Mouse (Mus musculus) urinary bladder, postnatal 0 days (tissue): ENCODE results near the gene Cfap157. TPM values are rescaled to one million over a fixed set of nuclear protein-coding genes. Genes with fewer than 3 reads are reported as not detected.

Experiments
- polyA plus RNA-seq: library from polyadenylated mRNA; unstranded; fragments of >200 nt; fragmentation: Nextera tagmentation; extraction: Ambion mirVana; gene quantifications from 2 replicates; pipeline ENCODE4 v1.2.1, GENCODE M21; 2015

Cfap157 gene
- polyA plus RNA-seq, result 1.4 and 2.1 TPM in 2 replicates

GRCm38 (mm10) chr2:32784048-32784681, at the start of gene Cfap157:
Gene Cfap157 (minus strand): TSS chr2:32784428.

GRCm38 (mm10) chr2:32775359-32776074, 8.7 kb downstream of the Cfap157 start, which contains the start of the genes Ttc16 and Ptrh1:
Gene Ttc16 (minus strand): TSS chr2:32775633.
Gene Ptrh1 (plus strand): TSS chr2:32775786.

GRCm38 (mm10) chr2:32757056-32757845, 27.0 kb downstream of the Cfap157 start, which contains the start of gene Tor2a:
Gene Tor2a (plus strand): TSS chr2:32757234.

GRCm38 (mm10) chr2:32740916-32741272, 43.3 kb downstream of the Cfap157 start, which contains the start of gene 6330409D20Rik:
Gene 6330409D20Rik (minus strand): TSS chr2:32741016.

Other genes starting within 250 kb of the Cfap157 start
- gene Fam102a, start 249.1 kb downstream of the Cfap157 start, polyA plus RNA-seq, result 5.9 and 7.0 TPM in 2 replicates
- 78.8 and 88.0 TPM in 2 replicates for gene Dpm2, start 213.6 kb downstream of the Cfap157 start, polyA plus RNA-seq
- gene Pip5kl1, start 209.6 kb downstream of the Cfap157 start, polyA plus RNA-seq, result not detected in 2 replicates
- gene 9430097D07Rik, start 208.7 kb downstream of the Cfap157 start, polyA plus RNA-seq, result not detected in 2 replicates
- gene St6galnac4, start 197.3 kb downstream of the Cfap157 start, polyA plus RNA-seq, result 8.2 and 10.1 TPM in 2 replicates
- 19.0 and 19.1 TPM in 2 replicates for gene St6galnac6, start 184.7 kb downstream of the Cfap157 start, polyA plus RNA-seq
- gene Ak1, start 162.7 kb downstream of the Cfap157 start, polyA plus RNA-seq, result 50.9 and 51.6 TPM in 2 replicates
- 37.8 and 40.2 TPM in 2 replicates for gene Eng, start 137.8 kb downstream of the Cfap157 start, polyA plus RNA-seq
- gene Fpgs, start 80.3 kb downstream of the Cfap157 start, polyA plus RNA-seq, result 20.7 and 22.6 TPM in 2 replicates
- 52.3 and 52.9 TPM in 2 replicates for gene Cdk9, start 71.4 kb downstream of the Cfap157 start, polyA plus RNA-seq
- gene Sh2d3c, start 63.4 kb downstream of the Cfap157 start, polyA plus RNA-seq, result 6.2 and 6.9 TPM in 2 replicates
- not detected in 2 replicates for gene 6330409D20Rik, start 43.4 kb downstream of the Cfap157 start, polyA plus RNA-seq
- 38.1 and 39.5 TPM in 2 replicates for gene Tor2a, start 27.2 kb downstream of the Cfap157 start, polyA plus RNA-seq
- 0.06 TPM in 1 of 2 replicates, not detected in the other for gene Ttc16, start 8.8 kb downstream of the Cfap157 start, polyA plus RNA-seq
- 6.1 and 7.4 TPM in 2 replicates for gene Ptrh1, start 8.6 kb downstream of the Cfap157 start, polyA plus RNA-seq
- 10.5 and 14.1 TPM in 2 replicates for gene Stxbp1, start 62.8 kb upstream of the Cfap157 start, polyA plus RNA-seq
- gene Fam129b, start 91.7 kb upstream of the Cfap157 start, polyA plus RNA-seq, result 94.2 and 94.5 TPM in 2 replicates
- gene Rpl12, start 177.1 kb upstream of the Cfap157 start, polyA plus RNA-seq, result 120 and 126 TPM in 2 replicates
- 5.2 and 6.7 TPM in 2 replicates for gene Lrsam1, start 177.2 kb upstream of the Cfap157 start, polyA plus RNA-seq
- gene Slc2a8, start 197.7 kb upstream of the Cfap157 start, polyA plus RNA-seq, result 12.2 and 13.6 TPM in 2 replicates